Mouse (Mus musculus) Patski (cell line): ENCODE measurements around the gene Tns4. TPM values are rescaled to one million over a fixed set of nuclear protein-coding genes. Genes with fewer than 3 reads are reported as not detected.

ENCODE experiments used
- ATAC-seq: fragments of 100-300 bp; one replicate; pipeline ENCODE4 v1.8.0; 2021
- CTCF ChIA-PET: fragments of 350-600 bp; sonication (Branson Sonifier 250); formaldehyde crosslinking; loops from one replicate; lab custom pipeline; 2022; ENCODE audit warnings: inconsistent platforms; lab: Charles Lee
- POLR2A ChIA-PET: fragments of 350-600 bp; sonication (Branson Sonifier 250); formaldehyde crosslinking; loops from one replicate; lab custom pipeline; 2022; ENCODE audit warnings: antibody characterized with exemption, inconsistent platforms; lab: Charles Lee
- DNase-seq: peaks from one replicate; pipeline ENCODE4 v3.0.0-alpha.2; 2011; ENCODE audit warnings: low read depth, low spot score
- H3K27me3 ChIP-seq: fragments of 371-371 bp; one replicate; pipeline ENCODE4 v1.5.1; 2021
- CTCF ChIP-seq: fragments of 100-300 bp; IDR thresholded peaks from one replicate; pipeline ENCODE4 v1.5.1; 2021
- in situ Hi-C: fragments of 300-500 bp; cut with MboI; formaldehyde crosslinking; loops from 3 replicates; pipeline ENCODE4 v1.11.1; 2018; ENCODE audit warnings: low pct_unique_long_range_greater_than_20kb, mixed read lengths
- polyA plus RNA-seq: library from polyadenylated mRNA; unstranded; gene quantifications from one replicate; pipeline ENCODE4 v1.2.3, GENCODE M21; 2021

The Tns4 gene
- polyA plus RNA-seq, 1 experiment from 2014 or later = not detected

DNA sequence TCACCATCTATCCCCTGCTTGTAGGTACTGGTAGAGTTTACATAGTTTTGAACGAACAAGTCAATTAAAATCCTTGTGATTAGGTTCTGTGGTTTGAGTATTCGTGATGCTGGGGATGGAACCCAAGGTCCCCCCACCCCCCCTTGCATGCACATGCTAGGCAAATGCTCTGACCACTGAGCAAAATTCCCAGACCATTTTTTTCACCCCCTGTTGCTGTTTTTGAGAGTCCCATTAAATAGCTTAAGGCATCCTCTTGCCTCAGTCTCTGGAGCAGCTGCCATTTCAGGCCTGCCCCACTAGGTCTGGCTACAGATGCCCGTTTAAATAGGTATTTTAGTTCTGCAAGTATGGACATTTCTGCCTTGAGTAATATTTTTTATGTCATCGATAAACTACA, 66.0 kb downstream of the Tns4 start:
- POLR2A ChIA-PET = no interaction called here
- ATAC-seq (no peak), DNase-seq (no peak)
- H3K27me3 ChIP-seq = no peaks in the 10 kb centered on the region
- CTCF ChIA-PET = no interaction called here
- in situ Hi-C loops = no loop called here
- no peak for TF ChIP-seq CTCF

DNA sequence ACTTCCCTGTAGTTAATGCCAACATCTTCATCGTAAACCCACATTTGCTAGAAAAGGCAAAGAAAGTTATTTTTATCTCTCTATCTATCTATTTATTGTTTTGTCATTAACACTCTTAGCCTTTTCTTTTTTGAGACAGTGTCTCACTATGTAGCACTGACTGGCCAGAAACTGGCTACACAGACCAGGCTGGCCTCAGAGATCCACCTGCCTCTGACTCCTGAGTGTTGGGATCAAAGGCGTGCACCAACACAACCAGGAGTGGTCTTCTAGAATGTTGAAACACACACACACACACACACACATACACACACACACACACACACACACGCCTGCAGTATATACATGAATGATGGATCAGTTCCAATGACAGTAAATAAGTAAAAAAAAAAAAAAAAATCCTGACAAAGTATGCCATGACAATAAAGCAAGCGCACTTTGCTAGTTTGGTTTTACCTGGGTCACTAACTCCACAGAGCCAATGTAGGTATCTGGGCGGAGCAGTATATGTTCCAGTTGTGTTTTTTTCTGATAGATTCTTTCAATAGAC, 66.6 kb downstream of the Tns4 start:
- no peaks in the 10 kb centered on the region for H3K27me3 ChIP-seq
- no peak for TF ChIP-seq CTCF
- no peak for DNase-seq
- no peak for ATAC-seq
- in situ Hi-C loops = no loop called here
- CTCF ChIA-PET = interaction anchor here (0.9 to 1.6 kb wide), 2 partner anchors 10 to 57 kb away, joined by 3 to 7 read pairs; no protein-coding TSS in a partner anchor
- POLR2A ChIA-PET = no interaction called here

DNA sequence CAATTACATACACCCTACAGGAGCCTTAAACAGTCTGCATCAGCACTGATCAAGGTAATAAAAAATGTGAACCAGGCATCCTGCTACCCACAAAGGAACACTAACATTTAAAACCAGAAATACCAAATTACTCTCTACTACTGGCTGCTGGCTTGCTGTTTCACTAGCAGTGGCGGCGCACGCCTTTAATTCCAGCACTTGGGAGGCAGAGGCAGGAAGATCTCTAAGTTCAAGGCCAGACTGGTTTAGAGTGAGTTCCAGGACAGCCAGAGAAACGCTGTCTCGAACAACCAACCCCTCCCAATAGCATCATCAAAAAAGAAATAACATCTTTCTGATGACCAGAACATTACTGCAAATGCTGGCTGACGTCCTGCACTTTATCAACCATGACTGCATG, 69.3 kb downstream of the Tns4 start:
- POLR2A ChIA-PET = no interaction called here
- CTCF ChIA-PET = interaction anchor here (2.0 to 2.3 kb wide), 2 partner anchors 10 to 46 kb away, joined by 5 to 6 read pairs; no protein-coding TSS in a partner anchor
- no peak for ATAC-seq
- in situ Hi-C loops = no loop called here
- no peak for TF ChIP-seq CTCF
- DNase-seq = no peak
- H3K27me3 ChIP-seq = no peaks in the 10 kb centered on the region

Other genes starting within 250 kb of the Tns4 start
- 11.2 TPM for gene Wipf2, start 225.7 kb downstream of the Tns4 start, polyA plus RNA-seq
- gene Cdc6, start 181.5 kb downstream of the Tns4 start, polyA plus RNA-seq = 9.0 TPM
- 31.2 TPM for gene Rara, start 161.5 kb downstream of the Tns4 start, polyA plus RNA-seq
- 0.19 TPM for gene Gjd3, start 106.3 kb downstream of the Tns4 start, polyA plus RNA-seq
- gene Top2a, start 65.1 kb downstream of the Tns4 start, polyA plus RNA-seq = 139 TPM
- gene Igfbp4, start 48.1 kb downstream of the Tns4 start, polyA plus RNA-seq = 3.0 TPM
- 0.12 TPM for gene Ccr7, start 65.8 kb upstream of the Tns4 start, polyA plus RNA-seq
- 135 TPM for gene Smarce1, start 141.7 kb upstream of the Tns4 start, polyA plus RNA-seq
- gene Krt222, start 154.8 kb upstream of the Tns4 start, polyA plus RNA-seq = 0.14 TPM
- gene Krt24, start 196.0 kb upstream of the Tns4 start, polyA plus RNA-seq = not detected
- gene Krt25, start 233.6 kb upstream of the Tns4 start, polyA plus RNA-seq = not detected
- gene Krt26, start 248.7 kb upstream of the Tns4 start, polyA plus RNA-seq = not detected